Mouse (Mus musculus) midbrain, postnatal 0 days (tissue): ENCODE results near the gene Aff3. TPM values are rescaled to one million over a fixed set of nuclear protein-coding genes. Genes with fewer than 3 reads are reported as not detected.

Source experiments
- ATAC-seq: fragments of 200-750 bp; cut with Nextera tagmentation; 2 replicates; pipeline ENCODE4 v1.8.0; 2017; ENCODE audit warnings: moderate number of reproducible peaks, mild to moderate bottlenecking, moderate TSS enrichment, moderate library complexity; ENCODE audit not compliant: low FRiP score
- DNase-seq: peaks from one replicate; pipeline ENCODE4 v3.0.0-alpha.2; 2015; ENCODE audit warnings: low spot score
- H3K27ac ChIP-seq: fragments of 300-500 bp; sonication (generic); 2 replicates; pipeline ENCODE4 v1.5.1; 2014; ENCODE audit warnings: low read depth, mild to moderate bottlenecking, low read length, mixed read lengths
- H3K27me3 ChIP-seq: fragments of 300-500 bp; sonication (generic); 2 replicates; pipeline ENCODE4 v1.6.1; 2014; ENCODE audit warnings: low read length, control low read depth, mixed read lengths; ENCODE audit not compliant: insufficient read depth
- H3K36me3 ChIP-seq: fragments of 300-500 bp; sonication (generic); 2 replicates; pipeline ENCODE4 v1.6.1; 2014; ENCODE audit warnings: low read length, control low read depth, mixed read lengths; ENCODE audit not compliant: insufficient read depth
- H3K4me1 ChIP-seq: fragments of 300-500 bp; sonication (generic); 2 replicates; pipeline ENCODE4 v1.6.1; 2014; ENCODE audit warnings: mild to moderate bottlenecking, control low read depth, antibody characterized with exemption, low read length, mixed read lengths; ENCODE audit not compliant: insufficient read depth
- H3K4me2 ChIP-seq: fragments of 300-500 bp; sonication (generic); 2 replicates; pipeline ENCODE4 v1.6.1; 2014; ENCODE audit warnings: low read depth, mild to moderate bottlenecking, low read length, mixed read lengths; ENCODE audit not compliant: poor library complexity, severe bottlenecking
- H3K4me3 ChIP-seq: fragments of 300-500 bp; sonication (generic); 2 replicates; pipeline ENCODE4 v1.5.1; 2014; ENCODE audit warnings: low read depth, mild to moderate bottlenecking, low read length, moderate library complexity
- H3K9ac ChIP-seq: fragments of 300-500 bp; sonication (generic); replicated peaks from 2 replicates; pipeline ENCODE4 v1.6.1; 2014; ENCODE audit warnings: mild to moderate bottlenecking, low read length, moderate library complexity, mixed read lengths; ENCODE audit not compliant: poor library complexity, severe bottlenecking
- H3K9me3 ChIP-seq: fragments of 300-500 bp; sonication (generic); 2 replicates; pipeline ENCODE4 v1.6.1; 2016; ENCODE audit warnings: low read length, control low read depth
- CTCF ChIP-seq: IDR thresholded peaks from 2 replicates; pipeline ENCODE4 v1.5.1; 2016; ENCODE audit warnings: antibody characterized with exemption, mild to moderate bottlenecking
- WGBS: fragments of 180-500 bp; shearing (Covaris S2); extraction: QIAGEN DNeasy Blood & Tissue Kit; methylation state at CpG from one replicate; pipeline ENCODE4 v1.1.7; 2014; 5-methylcytosine and 5-hydroxymethylcytosine counted together
- polyA plus RNA-seq: library from polyadenylated mRNA; unstranded; fragments of >200 nt; fragmentation: Nextera tagmentation; extraction: Ambion mirVana; gene quantifications from 2 replicates; pipeline ENCODE4 v1.2.1, GENCODE M21; 2015
- total RNA-seq: library from RNA; depleted of rRNA; stranded (reverse); fragments of >200 nt; gene quantifications from 2 replicates; pipeline ENCODE4 v1.2.3, GENCODE M21; 2014

Gene Aff3
- total and polyA plus RNA-seq, 2 experiments from 2014 or later = 20.6 to 61.2 TPM

DNA sequence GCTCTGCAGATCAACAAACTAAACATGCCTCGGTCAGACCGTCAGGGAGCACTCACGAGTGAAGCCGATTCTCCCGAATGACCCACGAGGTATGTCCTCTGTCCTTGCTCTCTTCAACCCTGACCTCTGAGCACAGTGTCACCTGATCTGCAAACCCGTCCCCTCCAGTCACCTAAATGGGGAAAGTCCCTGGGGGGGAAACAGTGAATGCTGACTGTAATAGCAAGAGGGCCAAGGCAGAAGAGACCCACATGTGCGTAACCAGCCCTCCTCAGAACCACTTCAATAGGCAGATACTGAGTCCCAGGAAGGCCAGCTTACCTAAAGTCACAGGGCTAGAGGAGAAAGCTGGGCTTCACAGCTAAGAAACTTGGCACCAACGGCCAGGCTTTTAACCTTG lies 82.4 kb downstream of the Aff3 start:
- no peak overlapping the region for H3K4me2 ChIP-seq
- H3K4me1 ChIP-seq = 0 out of 2 replicates have a peak, but pooled peaks cover 2% of the 10 kb centered on the region
- H3K9ac ChIP-seq = no peak overlapping the region
- 90% methylated on average over 9 of the region's 9 CpGs for WGBS
- H3K9me3 ChIP-seq = no peaks in the 10 kb centered on the region
- H3K27me3 ChIP-seq = no peaks in the 10 kb centered on the region
- no peak overlapping the region for H3K27ac ChIP-seq
- DNase-seq = no peak
- H3K4me3 ChIP-seq = no peak overlapping the region
- TF ChIP-seq CTCF = no peak
- no peaks in the 10 kb centered on the region for H3K36me3 ChIP-seq
- no peak for ATAC-seq

DNA sequence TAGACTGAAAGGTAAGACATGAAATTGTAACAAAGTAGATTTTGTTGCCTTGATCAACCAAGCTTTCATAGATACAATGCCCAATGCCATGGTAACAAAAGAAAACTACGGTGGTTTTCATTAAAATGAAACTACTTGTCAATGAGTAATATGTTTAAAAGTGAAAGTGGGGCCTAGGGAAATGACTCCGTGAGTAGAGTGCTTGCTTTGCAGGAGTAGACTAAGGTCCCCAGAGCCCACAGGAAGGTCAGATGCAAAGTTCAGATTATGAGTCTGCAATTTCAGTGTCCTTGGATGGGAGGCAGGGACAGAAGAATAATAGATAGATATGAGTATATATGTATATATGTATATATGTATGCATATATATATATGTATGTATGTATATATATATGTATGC lies 84.2 kb downstream of the Aff3 start:
- Histone ChIP-seq H3K4me3 (no peak overlapping the region), H3K9me3 (no peaks in the 10 kb centered on the region), H3K4me2 (no peak overlapping the region), H3K36me3 (no peaks in the 10 kb centered on the region), H3K9ac (no peak overlapping the region), H3K27ac (no peak overlapping the region), H3K27me3 (no peaks in the 10 kb centered on the region), H3K4me1 (0 out of 2 replicates have a peak, but pooled peaks cover 2% of the 10 kb centered on the region)
- ATAC-seq = no peak
- 89% methylated on average over 2 of the region's 2 CpGs for WGBS
- DNase-seq = no peak
- TF ChIP-seq CTCF = no peak

DNA sequence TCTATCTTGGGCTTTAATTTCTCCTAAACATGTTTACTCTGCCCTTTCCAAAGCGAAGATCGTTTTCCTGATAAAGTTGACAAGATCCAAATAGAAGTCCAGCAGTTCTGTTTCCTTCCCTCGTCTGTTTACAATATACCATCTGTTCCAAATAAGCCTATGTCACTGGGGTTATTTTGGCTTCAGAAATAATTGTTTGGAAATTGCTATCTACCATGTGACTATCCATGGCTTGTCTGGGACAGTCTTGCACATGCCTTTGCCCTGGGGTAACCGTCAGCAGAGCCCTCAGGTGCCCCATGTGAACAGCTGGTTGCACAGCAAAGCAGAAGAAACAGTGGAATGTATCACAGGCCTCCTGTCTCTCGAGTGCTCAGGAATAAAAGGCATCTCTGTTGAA lies 86.4 kb downstream of the Aff3 start:
- Histone ChIP-seq H3K9ac (no peak overlapping the region), H3K27me3 (no peaks in the 10 kb centered on the region), H3K4me3 (no peak overlapping the region), H3K9me3 (no peaks in the 10 kb centered on the region), H3K4me1 (0 out of 2 replicates have a peak, but pooled peaks cover 2% of the 10 kb centered on the region), H3K4me2 (no peak overlapping the region), H3K27ac (no peak overlapping the region; the same call in 1 of the 2 replicates), H3K36me3 (no peaks in the 10 kb centered on the region)
- TF ChIP-seq CTCF = no peak
- 69% methylated on average over 5 of the region's 5 CpGs for WGBS
- DNase-seq (no peak), ATAC-seq (no peak)

DNA sequence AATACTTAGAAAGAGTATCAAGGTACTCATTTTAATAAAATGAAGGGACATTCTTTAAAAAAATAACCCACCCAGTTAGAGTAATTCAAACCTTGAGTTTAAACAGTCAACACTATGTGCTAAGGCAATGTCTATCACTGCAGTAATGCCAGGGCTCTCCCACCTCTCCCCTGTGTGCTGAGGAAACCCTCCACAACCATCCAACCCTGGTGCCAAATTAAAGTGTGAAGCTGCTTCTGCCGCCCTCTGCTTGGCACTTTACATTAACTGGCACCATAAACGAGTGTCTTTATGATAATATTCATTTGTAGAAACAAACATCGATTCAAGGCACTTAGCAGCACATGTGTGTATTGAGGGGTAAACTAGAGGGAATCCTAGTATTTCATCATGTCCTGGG lies 97.0 kb downstream of the Aff3 start:
- no peak for DNase-seq
- no peaks in the 10 kb centered on the region for H3K9me3 ChIP-seq
- H3K27ac ChIP-seq = no peak overlapping the region
- no peak overlapping the region for H3K4me3 ChIP-seq
- H3K4me1 ChIP-seq = peaks cover 6% of the 10 kb centered on the region
- 54% methylated on average over 3 of the region's 3 CpGs for WGBS
- TF ChIP-seq CTCF = no peak
- H3K9ac ChIP-seq = no peak overlapping the region
- ATAC-seq = no peak
- H3K36me3 ChIP-seq = no peaks in the 10 kb centered on the region
- no peaks in the 10 kb centered on the region for H3K27me3 ChIP-seq
- no peak overlapping the region for H3K4me2 ChIP-seq

DNA sequence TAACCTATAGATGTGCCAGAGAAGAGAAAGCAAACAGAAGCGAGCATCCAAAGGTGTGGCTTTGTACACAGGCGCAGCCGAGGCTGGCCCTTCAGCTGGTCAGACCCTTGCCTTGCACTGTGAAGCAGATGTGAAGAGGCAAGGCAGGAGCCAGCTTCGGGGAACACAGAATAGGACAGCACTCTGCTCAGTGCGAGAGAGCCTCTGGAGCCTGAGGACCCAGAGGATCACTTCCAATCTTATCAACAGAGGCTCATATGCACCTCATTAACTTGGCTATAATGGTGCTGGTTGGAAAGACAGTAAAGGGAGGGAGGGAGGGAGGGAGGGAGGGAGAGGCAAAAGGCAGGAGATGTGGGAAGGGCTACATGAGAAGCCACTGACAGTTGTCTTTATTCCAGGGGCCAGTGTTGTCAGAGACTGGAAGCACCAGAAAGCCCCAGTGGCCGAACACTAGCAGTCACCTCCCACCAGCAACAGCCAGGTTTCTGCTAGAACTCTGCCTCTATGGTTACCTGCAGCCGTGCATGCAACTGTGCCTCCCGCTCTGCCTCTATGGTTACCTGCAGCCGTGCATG lies 98.6 kb downstream of the Aff3 start:
- Histone ChIP-seq H3K4me2 (peak overlapping the region; percentile 9; the same call in 1 of the 2 replicates), H3K36me3 (no peaks in the 10 kb centered on the region), H3K27ac (no peak overlapping the region), H3K9ac (no peak overlapping the region), H3K9me3 (no peaks in the 10 kb centered on the region), H3K4me3 (no peak overlapping the region), H3K4me1 (peaks cover 12% of the 10 kb centered on the region), H3K27me3 (no peaks in the 10 kb centered on the region)
- ATAC-seq = no peak; the same call in 1 of the 2 replicates
- no peak for DNase-seq
- 24% methylated on average over 9 of the region's 9 CpGs for WGBS
- no peak for TF ChIP-seq CTCF

DNA sequence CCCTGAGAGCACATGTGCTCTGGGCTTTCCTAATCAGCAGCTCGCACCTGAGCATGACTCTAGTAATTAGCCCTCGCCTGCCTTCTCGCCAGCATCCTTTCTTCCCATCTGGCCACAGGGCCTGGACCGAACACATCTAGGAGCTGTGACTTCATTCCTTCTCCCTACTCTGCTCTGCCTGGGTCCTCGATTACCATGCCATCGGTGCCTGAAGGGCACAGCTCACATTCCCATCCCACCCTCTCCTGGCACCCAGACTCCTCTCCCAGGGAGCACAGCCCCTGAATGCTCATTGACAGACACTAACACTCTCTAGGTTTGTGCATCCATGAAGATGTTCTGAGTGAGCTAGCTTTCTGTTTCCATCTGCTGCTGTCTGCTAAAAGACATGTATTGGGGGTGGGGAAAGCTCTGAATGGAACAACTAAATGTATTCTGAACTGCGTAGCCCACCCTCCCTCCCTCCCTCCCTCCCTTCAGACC lies 99.4 kb downstream of the Aff3 start:
- no peaks in the 10 kb centered on the region for H3K9me3 ChIP-seq
- WGBS = 27% methylated on average over 7 of the region's 7 CpGs
- no peak overlapping the region for H3K4me3 ChIP-seq
- no peak for TF ChIP-seq CTCF
- no peak overlapping the region for H3K9ac ChIP-seq
- no peaks in the 10 kb centered on the region for H3K27me3 ChIP-seq
- H3K4me1 ChIP-seq = peaks cover 12% of the 10 kb centered on the region
- DNase-seq (peak; percentile 54), ATAC-seq (peak; percentile 41)
- H3K36me3 ChIP-seq = no peaks in the 10 kb centered on the region
- H3K4me2 ChIP-seq = peak overlapping the region; percentile 18; the same call in 1 of the 2 replicates
- peak overlapping the region; percentile 27; the same call in 1 of the 2 replicates for H3K27ac ChIP-seq
